Mouse (Mus musculus) ES-Bruce4 (cell line): ENCODE measurements around the gene Slc5a1. TPM values are rescaled to one million over a fixed set of nuclear protein-coding genes. Genes with fewer than 3 reads are reported as not detected.

Experiments
- H3K27ac ChIP-seq: 2 replicates; pipeline ENCODE4 v1.5.1; 2012; ENCODE audit warnings: low read length, inconsistent platforms; ENCODE audit not compliant: insufficient read depth
- H3K27me3 ChIP-seq: 2 replicates; pipeline ENCODE4 v1.6.1; 2012; ENCODE audit warnings: mild to moderate bottlenecking, low read length, inconsistent platforms; ENCODE audit not compliant: control insufficient read depth, poor library complexity, insufficient read depth, severe bottlenecking
- H3K36me3 ChIP-seq: 2 replicates; pipeline ENCODE4 v1.6.1; 2012; ENCODE audit warnings: inconsistent platforms, mild to moderate bottlenecking, low read length, moderate library complexity; ENCODE audit not compliant: control insufficient read depth, poor library complexity, insufficient read depth, severe bottlenecking
- H3K4me1 ChIP-seq: one replicate; pipeline ENCODE4 v1.8.1; 2011; ENCODE audit warnings: low read length; ENCODE audit not compliant: control insufficient read depth, insufficient read depth
- H3K4me3 ChIP-seq: 2 replicates; pipeline ENCODE4 v1.5.1; 2011; ENCODE audit warnings: low read depth, mild to moderate bottlenecking, low read length
- H3K9ac ChIP-seq: 2 replicates; pipeline ENCODE4 v1.6.1; 2012; ENCODE audit warnings: low read depth, mild to moderate bottlenecking, inconsistent platforms; ENCODE audit not compliant: poor library complexity, severe bottlenecking
- H3K9me3 ChIP-seq: replicated peaks from 2 replicates; pipeline ENCODE4 v1.6.1; 2012; ENCODE audit warnings: mild to moderate bottlenecking, low read length, inconsistent platforms; ENCODE audit not compliant: control insufficient read depth, poor library complexity, insufficient read depth, severe bottlenecking
- CTCF ChIP-seq: IDR thresholded peaks from one replicate; pipeline ENCODE4 v1.8.1; 2011; ENCODE audit warnings: low read depth, low read length
- EP300 ChIP-seq: IDR thresholded peaks from 2 replicates; pipeline ENCODE4 v1.6.1; 2011; ENCODE audit warnings: low read depth, low read length; ENCODE audit not compliant: insufficient read depth
- POLR2A ChIP-seq: IDR thresholded peaks from one replicate; pipeline ENCODE4 v1.8.1; 2011; ENCODE audit warnings: low read length; ENCODE audit not compliant: insufficient read depth
- polyA plus RNA-seq: library from polyadenylated mRNA; stranded (reverse); fragments of >200 nt; gene quantifications from 2 replicates; pipeline ENCODE4 v1.2.4, GENCODE M21; 2011; ENCODE audit warnings: low read depth; ENCODE audit not compliant: missing spikeins, insufficient read depth, insufficient read length

Gene Slc5a1
- 0.78 and 1.1 TPM in 2 replicates for polyA plus RNA-seq

DNA sequence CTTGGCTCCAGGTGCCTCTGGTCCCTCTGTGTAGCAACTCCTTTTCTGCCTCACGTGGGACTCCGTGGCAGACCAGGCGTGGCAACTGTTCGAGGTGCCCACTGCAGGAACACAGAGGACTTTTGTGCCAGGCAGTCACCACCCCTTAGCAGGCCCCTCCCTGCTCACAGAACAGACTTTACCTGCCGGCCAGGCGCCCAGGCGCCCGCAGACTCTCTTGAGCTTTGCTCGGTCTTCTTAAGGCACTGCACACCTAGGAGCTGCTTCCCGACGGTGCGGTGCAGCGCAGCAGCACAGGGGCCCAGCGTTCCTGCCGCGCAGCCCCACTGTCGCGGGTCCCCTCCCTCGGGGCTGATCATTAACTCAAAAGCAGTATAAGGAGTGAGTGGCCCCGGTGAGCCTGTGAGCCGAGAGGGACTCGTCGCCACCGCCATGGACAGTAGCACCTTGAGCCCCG lies at the start of gene Slc5a1:
Gene Slc5a1, plus strand, starts transcription at position 195 of the 457 bp plus-strand sequence.
- Histone ChIP-seq H3K27ac (no peak within 1 kb of the TSS), H3K4me1 (peaks cover 7% of the 10 kb centered on the region), H3K36me3 (no peaks in the 10 kb centered on the region), H3K27me3 (no peaks in the 10 kb centered on the region; the same call in 1 of the 2 replicates), H3K9me3 (no peaks in the 10 kb centered on the region), H3K9ac (peak within 1 kb of the TSS; percentile 19; the same call in 1 of the 2 replicates), H3K4me3 (peak within 1 kb of the TSS; percentile 51)
- TF ChIP-seq EP300: no peak
- no peak for TF ChIP-seq POLR2A
- no peak for TF ChIP-seq CTCF

DNA sequence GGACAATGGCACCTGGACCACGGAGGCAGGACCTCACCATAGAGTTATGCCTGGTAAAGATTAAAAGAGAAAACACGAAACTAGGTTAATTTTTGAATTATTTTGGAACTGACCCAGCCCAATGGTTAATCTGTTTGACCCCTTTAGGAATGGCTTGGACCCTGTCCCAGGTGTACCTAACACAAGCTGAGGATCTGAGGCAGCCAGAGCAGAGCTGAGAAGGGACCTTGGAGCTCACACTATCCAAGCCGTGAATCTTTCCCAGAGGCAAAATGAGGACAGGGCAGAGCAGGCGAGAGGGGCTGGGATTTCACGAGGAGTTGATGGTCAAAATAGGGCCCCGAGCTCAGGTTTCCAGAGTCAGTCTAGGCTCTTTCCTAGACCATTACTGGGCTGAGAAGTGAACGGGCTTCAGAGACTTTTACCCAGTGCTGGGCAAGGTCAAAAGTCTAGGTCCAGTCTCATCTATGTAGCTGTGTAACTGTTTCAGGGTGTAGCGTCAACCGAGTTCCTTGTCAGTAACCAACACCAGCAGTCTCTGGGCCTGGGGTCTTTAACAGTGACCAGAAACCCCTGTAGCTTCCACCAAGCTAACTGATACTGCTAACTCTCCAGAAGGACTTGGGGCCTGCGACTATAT lies 47.8 kb upstream of the Slc5a1 start:
- TF ChIP-seq POLR2A (no peak), CTCF (no peak), EP300 (no peak)

DNA sequence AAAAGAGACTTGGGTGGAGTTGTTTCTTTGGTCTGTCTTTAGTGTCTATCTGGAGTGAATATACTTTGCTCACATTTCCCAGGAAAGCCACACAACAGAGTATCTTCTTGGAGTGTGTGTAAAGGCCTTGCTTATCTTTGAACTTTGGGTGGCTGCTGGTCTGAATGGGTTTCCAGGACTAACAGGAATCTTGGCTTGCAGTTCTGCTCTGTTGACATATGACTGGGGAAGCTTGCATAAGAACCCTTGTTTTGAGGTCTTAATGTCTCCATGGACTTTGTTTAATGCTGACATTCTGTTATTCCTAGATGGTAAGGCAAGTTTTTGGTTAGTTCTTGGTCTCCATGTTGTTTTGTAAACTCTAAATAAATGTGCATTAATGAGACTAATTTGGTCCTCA lies 33.9 kb upstream of the Slc5a1 start:
- no peak for TF ChIP-seq EP300
- no peak for TF ChIP-seq POLR2A
- TF ChIP-seq CTCF: no peak
- Histone ChIP-seq H3K4me3 (no peak overlapping the region), H3K9ac (no peak overlapping the region), H3K36me3 (no peaks in the 10 kb centered on the region), H3K27me3 (no peaks in the 10 kb centered on the region), H3K4me1 (no peaks in the 10 kb centered on the region), H3K27ac (no peak overlapping the region), H3K9me3 (no peaks in the 10 kb centered on the region)

More for the DNA sequence above, 47.8 kb upstream of the Slc5a1 start:
- no peak overlapping the region for H3K9ac ChIP-seq
- no peak overlapping the region for H3K27ac ChIP-seq
- H3K27me3 ChIP-seq: no peaks in the 10 kb centered on the region
- H3K36me3 ChIP-seq: no peaks in the 10 kb centered on the region
- no peak overlapping the region for H3K4me3 ChIP-seq
- H3K9me3 ChIP-seq: no peaks in the 10 kb centered on the region
- H3K4me1 ChIP-seq: no peaks in the 10 kb centered on the region

DNA sequence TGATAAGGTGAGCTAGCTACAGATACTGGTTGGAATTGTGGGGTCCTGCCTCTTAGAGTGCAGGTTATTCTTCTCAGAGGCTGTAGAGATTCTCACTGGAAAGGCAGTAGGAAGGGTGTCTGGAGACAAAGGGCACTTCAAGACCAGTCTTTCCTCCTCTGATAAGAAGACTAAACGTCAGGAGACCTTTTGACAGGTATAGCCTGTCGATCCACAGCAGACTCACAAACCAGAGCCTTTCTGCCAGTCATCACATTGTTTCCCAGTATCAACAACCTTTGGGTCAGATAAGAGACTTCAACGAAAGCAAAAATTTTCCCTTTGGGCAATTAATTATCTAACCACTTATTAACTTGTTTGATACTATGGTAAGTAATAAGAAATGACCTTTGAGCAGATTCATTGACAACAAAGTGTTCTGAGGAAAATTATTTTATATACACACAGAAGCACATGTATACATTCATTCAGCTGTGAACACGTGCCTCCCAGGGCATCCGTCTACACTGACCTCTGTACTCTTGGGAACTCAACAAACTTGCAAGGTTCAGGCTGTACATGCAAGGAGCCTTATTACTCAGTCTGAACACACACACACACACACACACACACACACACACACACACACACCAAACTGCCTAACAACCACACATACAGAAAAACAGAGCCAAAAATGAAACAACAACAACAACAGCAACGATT lies 27.4 kb upstream of the Slc5a1 start:
- Histone ChIP-seq H3K4me3 (no peak overlapping the region), H3K9me3 (no peaks in the 10 kb centered on the region), H3K27me3 (no peaks in the 10 kb centered on the region), H3K36me3 (no peaks in the 10 kb centered on the region), H3K4me1 (no peaks in the 10 kb centered on the region), H3K27ac (no peak overlapping the region), H3K9ac (no peak overlapping the region)
- TF ChIP-seq CTCF: no peak
- no peak for TF ChIP-seq POLR2A

DNA sequence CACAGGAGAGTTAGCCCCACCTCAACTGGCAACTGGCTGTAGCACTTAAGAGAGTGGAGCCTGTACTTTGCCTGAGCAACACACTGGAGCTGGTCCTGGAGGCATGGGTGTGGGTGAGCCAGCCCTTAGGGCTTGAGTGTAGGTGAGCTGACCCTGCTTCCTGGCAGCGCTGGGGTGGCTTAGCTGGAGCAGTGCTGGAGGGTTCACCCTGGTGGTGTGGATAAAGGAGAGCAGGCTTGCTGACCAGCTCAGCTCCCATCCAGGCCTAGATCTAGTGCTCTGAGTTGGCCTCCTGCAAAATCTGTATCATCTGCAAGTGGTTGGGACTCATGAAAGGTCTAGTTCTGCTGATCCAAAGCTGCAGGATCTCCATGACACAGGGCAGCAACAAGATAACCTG lies 21.1 kb upstream of the Slc5a1 start:
- TF ChIP-seq CTCF (no peak), EP300 (no peak), POLR2A (no peak)
- H3K36me3 ChIP-seq: no peaks in the 10 kb centered on the region
- H3K27me3 ChIP-seq: no peaks in the 10 kb centered on the region
- H3K9ac ChIP-seq: no peak overlapping the region
- no peak overlapping the region for H3K4me3 ChIP-seq
- no peak overlapping the region for H3K27ac ChIP-seq
- no peaks in the 10 kb centered on the region for H3K9me3 ChIP-seq
- no peaks in the 10 kb centered on the region for H3K4me1 ChIP-seq

DNA sequence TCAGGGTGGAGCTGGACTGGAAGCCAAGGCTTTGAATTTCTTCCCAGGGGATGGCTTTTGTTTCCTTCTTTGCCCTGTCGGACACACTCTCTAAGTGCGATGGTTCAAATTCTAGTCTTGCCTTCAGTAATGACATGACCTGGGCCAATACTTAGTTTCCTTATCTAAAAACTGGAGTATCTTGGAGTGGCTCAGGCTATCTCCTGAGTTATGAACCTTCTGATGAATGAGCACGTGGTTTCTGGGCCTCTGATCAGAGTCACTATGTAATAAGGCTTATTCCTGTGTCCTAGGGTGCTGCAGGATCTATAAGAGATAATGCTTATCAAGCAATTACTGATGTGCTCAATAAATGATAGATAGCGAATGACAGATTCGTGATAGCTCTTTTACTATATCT lies 19.4 kb upstream of the Slc5a1 start:
- no peak overlapping the region for H3K9ac ChIP-seq
- no peaks in the 10 kb centered on the region for H3K27me3 ChIP-seq
- TF ChIP-seq EP300 (no peak), POLR2A (no peak), CTCF (no peak)
- no peaks in the 10 kb centered on the region for H3K9me3 ChIP-seq
- no peak overlapping the region for H3K27ac ChIP-seq
- no peaks in the 10 kb centered on the region for H3K36me3 ChIP-seq
- H3K4me3 ChIP-seq: no peak overlapping the region
- no peaks in the 10 kb centered on the region for H3K4me1 ChIP-seq
